Mouse (Mus musculus) inflammation-experienced regulatory T-cells, adult 6 months (primary cell): Measurements from ENCODE around the gene Kctd7. TPM values are rescaled to one million over a fixed set of nuclear protein-coding genes. Genes with fewer than 3 reads are reported as not detected.

ENCODE experiments used
- ATAC-seq: one replicate; pipeline ENCODE4 v1.8.0; 2017
- polyA plus RNA-seq, 3 experiments: library from polyadenylated mRNA; unstranded; fragments of 100-300 nt; shearing (Covaris generic); gene quantifications; one replicate each; pipeline ENCODE4 v1.2.1; 2017

Gene Kctd7
- polyA plus RNA-seq: 1 to 10 TPM; 2.1 to 3.0 (median 3.0) TPM

DNA sequence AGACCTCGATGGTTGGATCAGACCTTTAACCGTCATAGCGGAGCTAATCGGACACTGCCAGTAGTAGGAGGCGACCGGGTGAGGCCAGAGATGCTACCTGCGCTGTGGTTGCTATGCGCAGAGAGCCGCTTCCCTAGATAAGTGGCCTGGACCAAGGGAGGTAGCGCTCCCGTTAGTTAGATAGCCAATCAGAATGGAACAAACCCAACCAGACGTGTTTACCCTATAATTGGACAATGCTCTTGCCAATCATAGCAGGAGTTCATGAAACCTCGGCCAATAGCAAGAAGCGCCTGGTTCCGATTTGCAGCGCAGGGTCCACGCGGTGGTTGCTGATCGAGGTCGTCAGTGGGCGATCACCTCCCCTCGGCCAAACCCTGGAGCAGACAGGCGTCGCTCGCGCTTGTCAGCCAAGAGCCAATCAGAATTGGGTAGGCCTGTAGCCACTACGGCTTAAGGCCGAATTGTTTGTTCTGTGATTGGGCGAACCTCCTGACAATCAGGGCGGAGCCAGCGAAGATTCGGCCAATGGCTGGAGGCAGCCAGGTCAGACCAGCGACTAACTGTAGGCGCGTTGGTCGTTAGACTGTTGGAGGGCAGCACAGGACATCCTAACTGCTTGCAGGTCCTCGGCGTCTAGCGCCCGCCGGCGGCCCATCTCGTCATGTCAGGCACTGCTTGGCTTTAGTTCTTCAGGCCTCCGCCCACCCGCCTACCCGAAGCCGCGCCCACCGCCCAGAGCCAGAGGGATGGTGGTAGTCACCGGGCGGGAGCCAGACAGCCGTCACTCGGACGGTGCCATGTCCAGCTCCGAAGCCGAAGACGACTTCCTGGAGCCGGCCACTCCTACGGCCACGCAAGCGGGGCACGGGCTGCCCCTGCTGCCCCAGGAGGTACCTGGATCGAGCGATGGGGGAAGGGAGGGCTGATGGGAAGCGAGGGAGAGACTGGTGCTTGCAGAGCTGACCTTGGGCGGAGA, at the start of gene Kctd7:
TSS of gene Kctd7 (plus strand) at position 528 of the 979 bp plus-strand sequence.
- peak; percentile 89 for ATAC-seq

DNA sequence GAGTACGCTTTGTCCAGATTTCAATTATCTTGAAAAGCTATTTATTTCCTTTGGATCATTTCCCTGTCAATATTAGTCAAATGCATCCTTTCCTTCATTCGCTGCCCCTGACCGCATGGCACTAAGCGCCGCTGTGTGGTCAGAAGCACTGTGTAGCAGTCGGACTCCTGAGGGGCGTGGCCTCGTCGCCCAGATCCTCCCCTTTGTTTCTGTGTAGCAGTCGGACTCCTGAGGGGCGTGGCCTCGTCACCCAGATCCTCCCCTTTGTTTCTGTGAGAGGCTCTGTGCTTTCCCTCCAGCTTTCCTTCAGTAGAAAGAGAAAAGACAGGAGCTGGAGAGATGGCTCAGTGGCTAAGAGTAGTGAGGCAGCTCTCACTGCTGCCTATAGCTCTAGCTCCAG, 47.9 kb upstream of the Kctd7 start:
- no peak for ATAC-seq

DNA sequence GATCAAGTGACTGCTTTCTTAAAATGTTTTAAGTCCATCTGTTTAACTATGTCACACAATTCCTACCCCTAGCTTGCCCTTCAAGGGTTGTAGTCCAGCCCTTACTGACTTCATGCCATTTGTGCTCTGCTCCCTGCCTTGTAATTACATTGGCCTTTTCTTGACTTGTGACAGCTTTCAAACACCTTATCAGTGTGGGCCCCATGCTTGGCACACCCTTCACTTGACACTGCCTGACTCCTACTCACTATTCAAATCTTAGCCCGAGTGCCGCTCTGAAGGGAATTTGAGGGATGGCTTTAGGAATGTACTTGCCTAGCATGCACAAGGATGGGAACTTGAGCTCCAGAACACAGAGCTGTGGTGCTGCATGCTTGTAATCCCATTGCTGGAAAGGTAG, 46.8 kb upstream of the Kctd7 start:
- ATAC-seq: no peak

DNA sequence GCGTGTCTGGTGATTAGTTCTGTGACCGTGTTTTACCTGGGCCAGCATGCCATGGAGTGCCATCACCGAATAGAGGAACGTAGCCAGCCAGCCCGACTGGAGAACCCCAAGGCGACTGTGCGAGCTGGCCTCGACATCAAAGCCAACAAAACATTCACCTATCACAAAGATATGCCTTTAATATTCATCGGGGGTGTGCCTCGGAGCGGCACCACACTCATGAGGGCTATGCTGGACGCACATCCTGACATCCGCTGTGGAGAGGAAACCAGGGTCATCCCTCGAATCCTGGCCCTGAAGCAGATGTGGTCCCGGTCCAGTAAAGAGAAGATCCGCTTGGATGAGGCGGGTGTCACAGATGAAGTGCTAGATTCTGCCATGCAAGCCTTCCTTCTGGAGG, 42.9 kb upstream of the Kctd7 start:
- ATAC-seq: no peak

DNA sequence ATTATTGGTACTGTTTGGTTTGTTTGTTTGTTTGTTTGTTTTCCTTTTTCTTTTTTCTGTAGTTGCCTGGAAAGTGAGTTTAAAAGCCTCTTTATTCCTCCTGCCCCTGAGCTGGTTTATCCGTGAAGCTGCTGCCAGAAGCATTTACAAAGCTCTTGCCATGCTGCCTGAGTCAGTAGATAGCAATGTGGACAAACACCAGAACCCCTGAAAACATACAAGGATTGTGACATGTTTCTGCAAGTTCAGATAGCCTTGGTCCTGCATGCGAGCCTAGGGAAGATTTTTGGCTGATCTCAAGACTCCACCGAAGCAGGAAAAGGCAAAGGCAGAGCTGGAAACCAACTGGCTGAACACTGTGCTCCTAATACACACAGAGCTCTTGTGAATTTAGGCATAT, 35.3 kb upstream of the Kctd7 start:
- ATAC-seq: no peak

DNA sequence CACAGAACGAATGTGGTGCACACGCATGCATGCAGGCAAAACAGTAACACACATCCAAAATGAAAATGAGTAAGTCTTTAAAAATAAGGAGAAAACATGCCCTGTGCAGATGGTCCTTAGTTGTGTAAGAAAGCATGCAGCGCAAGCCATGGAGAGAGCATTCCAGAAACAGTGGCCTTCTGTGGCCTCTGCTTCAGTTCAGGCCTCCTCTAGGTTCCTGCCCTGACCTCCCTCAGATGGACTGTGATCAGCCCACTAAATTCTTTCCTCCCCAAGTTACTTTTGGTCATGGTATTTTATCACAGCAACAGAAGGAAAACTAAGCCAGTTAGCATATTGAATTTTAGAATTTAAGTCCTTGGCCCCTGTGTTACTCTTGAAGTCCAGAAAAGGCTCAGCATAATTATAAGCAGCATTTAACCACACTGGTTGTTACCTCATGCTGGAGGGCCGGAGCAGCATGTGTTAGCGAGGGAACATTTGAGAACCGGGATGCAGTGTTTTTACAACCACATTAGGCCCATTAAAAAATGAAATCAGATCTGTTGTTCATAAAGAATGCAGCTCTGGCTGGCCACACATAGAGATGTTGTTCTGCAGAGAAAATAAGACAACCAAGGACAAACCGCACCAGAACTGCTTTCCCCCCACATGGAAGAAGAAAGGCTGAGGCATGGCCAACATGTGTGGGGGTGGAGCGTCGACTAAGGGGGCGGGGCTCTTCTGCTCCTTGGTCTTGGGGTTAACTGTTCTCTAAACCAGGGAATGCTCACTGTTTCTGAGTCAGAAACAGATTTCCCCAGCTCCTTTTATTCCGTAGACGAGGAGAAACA, 33.8 kb upstream of the Kctd7 start:
- ATAC-seq: no peak

DNA sequence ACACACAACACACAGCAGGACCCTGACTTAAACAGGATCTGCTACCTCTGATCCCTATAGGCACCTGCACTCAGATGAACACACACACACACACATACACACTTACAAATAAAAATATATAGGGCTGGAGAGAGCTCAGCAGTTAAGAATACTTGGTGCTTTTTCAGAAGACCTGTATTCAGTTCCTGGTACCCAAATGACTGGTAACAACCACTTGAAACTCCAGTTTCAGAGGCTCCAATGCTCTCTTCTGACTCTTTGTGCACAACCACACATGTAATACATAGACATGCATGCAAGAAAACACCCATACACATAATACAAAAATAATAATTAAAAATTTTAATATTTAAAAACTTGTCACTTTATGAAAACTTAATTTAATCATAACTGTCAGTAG, 32.0 kb upstream of the Kctd7 start:
- ATAC-seq: no peak

DNA sequence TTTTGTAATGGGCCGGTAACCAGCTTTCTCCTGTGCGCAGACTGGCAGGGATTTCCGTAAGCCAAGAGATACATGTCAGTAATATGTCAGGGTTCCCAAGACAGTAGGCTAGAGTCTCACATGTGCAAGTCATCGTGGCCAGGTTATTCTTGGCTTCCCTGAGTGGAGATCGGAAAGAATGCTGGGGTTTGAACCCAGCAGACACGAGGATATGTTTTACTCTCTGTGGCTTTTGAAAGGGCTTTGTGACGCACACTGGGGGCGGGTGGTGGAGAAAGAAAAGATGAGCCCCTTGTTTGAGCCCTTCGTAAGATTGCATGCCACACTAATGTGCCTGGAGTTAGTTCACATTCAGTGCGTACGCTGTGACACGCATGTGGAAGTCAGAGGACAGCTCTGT, 28.5 kb upstream of the Kctd7 start:
- ATAC-seq: no peak

DNA sequence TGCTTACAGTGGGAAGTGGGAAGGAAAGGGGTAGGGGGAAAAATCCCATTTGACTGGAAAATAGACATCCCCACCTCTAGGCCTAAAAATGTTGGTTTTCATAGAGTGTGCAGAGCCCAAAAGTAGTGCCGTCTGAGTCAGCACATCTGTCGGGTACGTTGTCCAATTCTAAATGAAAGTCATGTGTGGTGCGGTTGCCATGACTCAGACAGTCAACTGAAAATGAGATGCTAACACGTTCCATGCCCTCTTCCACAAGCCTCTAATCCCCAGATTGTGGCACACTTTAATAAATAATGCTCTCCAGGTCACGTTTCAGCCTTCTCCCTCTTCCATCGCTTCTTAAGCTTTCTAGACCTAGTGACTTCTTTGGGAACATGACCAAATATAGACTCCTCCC, 27.8 kb upstream of the Kctd7 start:
- no peak for ATAC-seq

DNA sequence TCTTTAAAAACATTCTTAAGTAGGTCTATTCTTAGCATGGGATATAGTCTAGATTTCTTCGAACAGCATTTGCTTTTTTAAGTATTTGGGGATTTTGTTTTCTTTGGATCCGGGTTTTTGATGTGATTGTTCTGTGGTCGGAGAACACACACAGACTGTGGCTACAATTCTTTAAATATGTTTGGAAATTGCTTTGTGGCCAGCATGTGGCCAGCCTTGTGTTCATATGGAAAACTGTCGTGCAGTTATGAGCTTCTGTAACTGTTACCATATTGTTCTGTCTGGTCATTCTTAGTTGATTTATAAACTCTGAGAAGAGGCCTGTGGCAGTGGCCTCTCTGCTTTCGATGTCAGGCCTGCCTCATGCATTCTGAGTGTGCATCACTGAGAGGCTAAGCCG, 26.7 kb upstream of the Kctd7 start:
- ATAC-seq: no peak

DNA sequence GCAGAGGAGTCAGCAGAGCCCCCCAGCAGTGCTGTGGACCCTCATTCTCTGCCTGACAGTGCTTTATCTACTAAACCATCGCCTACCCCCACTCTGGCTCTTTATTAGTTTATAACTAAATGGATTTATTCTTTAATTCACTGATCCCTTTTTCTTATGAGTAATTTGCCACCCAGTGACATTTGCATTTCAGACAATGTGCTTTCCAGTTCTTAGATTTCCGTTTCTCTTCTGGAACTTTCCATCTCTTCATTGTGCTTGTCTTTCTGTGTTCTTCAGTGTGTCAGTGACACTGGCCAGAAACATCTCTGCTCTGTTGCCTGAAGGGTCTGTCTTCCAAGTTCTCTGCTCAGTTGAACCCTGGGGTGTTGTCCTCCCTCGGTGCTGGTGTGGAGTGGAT, 25.4 kb upstream of the Kctd7 start:
- no peak for ATAC-seq

DNA sequence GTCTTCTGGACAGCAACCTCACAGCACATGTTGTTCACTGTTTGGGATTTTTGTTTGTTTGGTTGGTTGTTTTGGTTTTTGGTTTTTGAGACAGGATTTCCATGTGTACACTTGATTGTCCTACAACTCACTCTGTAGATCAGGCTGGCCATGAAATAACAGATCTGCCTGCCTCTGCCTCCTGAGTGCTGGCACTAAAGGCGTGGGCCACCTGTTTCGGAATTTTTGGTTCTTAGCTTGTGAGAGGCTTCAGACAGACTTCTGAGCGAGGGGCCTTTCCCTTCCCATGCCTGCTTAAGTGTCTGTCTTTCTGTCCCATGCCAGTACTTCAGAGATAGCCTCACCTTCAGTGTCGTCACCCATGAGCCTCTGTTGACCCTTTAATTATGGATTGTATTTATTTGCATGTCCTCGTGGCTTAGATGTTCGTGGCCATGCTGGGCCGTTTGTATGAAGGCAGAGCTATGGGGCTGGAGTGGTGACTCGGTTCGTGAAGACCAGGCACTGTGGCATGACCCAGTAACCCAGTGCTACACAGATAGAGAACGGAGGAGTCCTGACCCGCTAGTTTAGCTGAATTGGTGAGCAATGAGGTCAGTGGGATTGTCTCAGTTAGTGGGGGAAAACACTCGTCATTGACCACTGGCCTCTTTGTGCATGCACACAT, 24.5 kb upstream of the Kctd7 start:
- ATAC-seq: no peak

DNA sequence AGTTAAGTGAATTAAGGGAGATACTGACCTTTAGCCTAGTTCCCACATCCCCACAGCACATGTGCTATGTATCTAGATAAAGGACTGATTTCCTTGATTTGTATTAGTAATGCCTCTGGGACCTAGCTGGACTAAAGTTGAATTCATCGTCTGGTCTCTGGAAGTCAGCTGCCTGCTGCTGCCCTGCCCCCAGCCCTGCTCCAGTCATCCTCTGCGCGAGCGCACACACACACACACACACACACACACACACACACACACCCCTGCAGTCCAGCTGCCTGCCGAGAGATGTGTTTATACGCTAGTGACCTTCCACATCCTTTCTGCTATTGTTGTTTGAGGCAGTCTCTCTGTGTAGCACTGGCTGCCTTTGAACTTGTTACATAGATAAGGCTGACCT, 23.8 kb upstream of the Kctd7 start:
- ATAC-seq: no peak

DNA sequence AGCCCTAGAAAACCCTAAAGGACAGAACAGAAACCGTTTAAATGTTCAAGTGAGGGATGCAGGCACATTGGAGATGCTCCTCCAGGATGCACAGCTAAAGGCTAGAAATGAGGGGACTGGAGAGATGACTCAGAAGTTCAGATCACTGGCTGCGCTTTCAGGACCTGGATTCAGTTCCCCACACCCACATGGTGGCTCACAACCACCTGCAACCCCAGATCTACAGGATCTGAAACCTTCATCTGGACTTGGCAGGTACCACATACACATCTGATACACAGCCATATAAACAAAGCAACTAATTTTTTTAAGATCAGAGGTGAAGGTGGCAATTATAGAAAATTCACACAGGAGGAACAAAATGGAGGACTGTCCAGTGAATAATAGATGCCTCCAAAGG, 22.3 kb upstream of the Kctd7 start:
- no peak for ATAC-seq

DNA sequence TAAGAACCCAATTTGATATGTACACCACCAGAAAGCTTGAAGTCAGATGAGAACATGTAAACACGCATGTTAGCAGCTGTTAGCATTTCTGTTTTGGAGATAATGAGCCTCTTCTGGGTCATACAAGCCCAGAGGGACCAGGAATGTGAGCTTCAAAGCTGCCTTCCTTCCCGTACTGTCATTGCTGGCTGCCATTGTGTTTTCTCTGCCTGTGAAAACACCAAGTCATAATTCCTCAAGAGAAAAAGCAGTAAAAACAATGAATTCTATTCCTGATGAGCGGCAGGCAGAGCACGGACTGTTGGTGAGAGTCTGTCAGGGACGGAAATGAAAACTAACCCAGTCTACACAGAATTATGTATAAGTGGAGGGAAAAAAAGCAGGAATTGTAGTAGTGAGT, 20.4 kb upstream of the Kctd7 start:
- ATAC-seq: no peak

DNA sequence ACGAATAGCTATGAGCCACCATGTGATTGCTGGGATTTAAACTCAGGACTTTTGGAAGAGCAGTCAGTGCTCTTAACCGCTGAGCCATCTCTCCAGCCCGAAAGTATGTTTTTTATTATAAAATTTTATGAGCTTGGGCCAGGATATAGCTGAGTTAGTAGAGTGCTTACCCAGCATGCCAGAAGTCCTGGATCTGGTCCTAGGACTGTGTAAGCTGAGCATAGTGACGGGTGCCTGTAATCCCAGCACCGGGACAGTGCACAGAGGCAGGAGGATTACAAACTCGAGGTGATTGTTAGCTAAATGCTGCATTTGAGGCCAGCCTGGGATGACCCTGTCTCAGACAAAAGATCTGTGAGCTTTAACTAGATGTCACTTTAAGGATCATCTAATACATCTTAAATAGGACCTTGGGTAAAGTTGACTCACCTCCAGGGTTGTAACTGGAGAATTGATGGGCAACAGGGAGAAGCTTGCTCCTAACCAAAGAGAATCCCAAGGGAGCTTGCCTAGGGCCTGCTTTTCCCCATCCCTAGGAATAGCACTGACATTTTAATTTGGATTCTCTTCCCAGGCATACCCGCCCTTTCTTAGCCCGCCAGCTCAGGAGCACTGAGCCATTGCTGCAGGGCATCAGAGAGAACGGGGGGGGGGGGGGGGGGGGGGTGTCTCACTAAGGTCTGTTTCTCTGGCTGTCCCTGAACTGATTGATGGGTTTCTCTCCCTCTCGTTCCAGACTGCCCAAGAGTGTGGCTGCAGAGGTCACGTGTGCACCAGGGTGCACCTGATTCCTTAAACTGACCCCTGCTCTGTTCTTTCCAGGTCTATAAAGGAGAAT, 15.8 kb upstream of the Kctd7 start:
- ATAC-seq: no peak

DNA sequence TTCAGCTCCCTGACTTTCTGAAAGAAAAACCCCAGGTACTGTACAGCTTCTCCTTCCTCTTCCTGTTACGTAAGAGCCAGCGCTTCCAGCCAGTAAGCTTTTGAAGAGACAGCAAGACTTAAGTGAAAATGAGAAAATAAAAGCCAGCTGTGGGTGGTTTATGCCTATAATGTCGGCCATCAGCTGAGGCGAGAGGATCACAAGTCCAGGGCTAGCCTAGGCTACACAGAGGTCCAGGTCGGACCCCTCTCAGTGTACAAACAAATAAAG, 15.2 kb upstream of the Kctd7 start:
- ATAC-seq: peak; percentile 46

DNA sequence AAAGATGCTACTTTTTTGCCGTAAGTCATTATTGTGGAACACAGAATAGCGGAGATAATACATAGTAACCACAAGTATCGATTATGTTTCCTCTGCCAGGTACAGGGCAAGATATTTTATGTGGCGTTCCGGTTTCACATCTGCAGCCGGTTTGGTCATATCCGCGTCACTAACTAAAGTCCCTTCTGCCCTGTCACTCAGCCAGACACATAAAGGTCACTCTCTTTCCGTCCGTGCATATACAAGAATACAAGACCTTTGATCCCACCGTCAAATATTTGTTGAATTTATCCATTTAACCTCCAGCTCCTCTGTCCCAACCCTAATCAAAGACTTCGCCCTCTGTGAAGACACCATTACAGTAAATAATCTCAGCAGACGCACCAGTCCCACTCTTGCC, 8.1 kb upstream of the Kctd7 start:
- no peak for ATAC-seq

DNA sequence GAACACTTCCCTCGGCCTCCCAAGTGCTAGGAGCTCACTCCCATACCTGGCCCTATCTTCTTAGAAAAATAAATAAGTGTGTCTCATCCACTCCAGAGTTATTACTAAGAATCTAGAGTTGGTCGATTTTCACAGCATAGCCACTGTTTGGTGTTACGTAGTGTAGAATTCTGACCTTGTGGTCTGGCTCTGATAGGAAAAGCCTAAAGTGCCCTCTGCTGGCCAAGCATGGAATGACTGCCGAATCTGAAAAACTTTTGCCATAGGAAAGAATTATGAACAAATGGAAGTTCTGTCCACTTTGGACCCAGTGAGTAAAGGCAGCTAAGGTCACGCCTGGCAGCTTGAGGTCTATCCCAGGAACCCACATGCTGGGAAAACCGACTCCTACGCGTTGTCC, 5.3 kb upstream of the Kctd7 start:
- peak; percentile 24 for ATAC-seq

DNA sequence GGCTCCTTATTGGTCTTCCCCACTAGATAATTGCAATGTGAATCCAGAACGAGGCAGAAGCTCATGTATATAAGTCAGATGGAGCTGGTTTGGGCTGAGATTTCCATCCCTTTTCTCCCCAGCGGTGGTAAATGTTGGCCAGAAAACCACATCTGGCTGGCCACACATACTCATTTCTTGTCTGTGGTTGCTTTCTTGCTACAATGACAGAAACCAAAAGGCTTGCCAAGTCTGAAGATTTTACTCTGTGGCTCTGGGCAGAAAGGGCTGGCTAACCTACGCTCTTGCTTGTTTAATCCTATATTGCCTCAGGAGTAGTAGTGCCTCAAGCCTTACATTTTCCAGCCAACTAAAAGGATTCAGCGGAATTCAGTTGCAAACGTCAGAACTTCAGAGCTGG, 3.5 kb upstream of the Kctd7 start:
- no peak for ATAC-seq

DNA sequence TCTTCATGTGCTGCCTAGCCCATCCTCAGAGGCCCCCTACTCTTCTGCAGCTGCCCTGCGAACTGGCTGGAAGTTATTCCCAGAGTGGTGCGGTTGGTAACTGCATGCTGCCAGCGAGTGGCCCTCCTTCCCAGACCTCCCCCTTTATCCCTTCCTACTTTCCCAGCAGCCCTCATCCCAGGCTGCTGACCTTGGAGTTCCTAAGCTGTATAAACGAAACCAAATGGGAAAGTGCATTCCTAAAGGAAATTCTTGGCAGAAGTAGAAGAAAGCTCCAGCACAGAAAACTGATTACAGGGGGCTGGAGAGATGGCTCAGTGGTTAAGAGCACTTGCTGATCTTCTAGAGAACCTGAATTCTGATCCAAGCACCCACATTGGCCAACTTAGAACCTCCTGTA, 2.6 kb upstream of the Kctd7 start:
- ATAC-seq: no peak

DNA sequence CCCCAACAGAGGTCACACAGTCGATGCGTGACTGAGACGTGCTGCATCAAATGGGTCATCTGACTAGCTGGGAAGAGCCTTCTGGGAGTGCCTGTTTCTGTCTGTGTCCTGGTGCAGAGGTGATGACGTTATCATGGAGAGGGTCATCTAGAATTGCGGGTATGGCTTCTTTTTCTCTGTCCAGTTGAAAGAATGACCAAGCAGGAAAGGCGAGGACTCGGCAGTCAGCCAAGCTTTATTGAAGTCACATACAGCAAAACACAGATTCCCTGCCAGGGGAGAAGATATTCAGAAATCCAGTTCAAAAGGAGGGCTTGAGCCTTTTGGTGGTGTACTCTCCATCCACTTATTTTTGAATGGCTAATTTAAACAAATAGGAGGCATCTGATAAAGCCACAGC, 1.6 kb upstream of the Kctd7 start:
- no peak for ATAC-seq

DNA sequence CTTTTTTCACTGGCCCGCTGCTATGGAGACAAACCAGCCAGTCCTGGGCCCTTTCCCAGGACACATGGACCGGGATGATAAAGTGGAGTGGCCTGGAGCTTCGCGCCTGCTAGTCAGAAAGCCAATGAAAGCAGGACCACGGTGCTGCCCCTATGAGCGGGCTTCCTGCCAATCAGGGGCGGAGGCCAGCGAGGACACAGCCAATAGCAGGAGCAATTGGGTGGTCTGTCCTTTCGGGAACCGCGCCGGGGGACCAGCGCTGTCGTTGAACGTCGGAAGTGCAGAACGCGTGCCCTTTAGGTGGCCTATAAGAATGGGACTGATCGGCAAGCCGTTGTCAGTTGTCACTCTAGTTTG, 706 bp upstream of the Kctd7 start:
- ATAC-seq: peak; percentile 27
